Mouse (Mus musculus): ENCODE results near the gene Foxn2. TPM values are rescaled to one million over a fixed set of nuclear protein-coding genes. Genes with fewer than 3 reads are reported as not detected.

Gene Foxn2
- 7.1 and 9.5 TPM in 2 replicates for polyA plus RNA-seq (2014; fragmentation: Nextera tagmentation; extraction: Ambion mirVana)

DNA sequence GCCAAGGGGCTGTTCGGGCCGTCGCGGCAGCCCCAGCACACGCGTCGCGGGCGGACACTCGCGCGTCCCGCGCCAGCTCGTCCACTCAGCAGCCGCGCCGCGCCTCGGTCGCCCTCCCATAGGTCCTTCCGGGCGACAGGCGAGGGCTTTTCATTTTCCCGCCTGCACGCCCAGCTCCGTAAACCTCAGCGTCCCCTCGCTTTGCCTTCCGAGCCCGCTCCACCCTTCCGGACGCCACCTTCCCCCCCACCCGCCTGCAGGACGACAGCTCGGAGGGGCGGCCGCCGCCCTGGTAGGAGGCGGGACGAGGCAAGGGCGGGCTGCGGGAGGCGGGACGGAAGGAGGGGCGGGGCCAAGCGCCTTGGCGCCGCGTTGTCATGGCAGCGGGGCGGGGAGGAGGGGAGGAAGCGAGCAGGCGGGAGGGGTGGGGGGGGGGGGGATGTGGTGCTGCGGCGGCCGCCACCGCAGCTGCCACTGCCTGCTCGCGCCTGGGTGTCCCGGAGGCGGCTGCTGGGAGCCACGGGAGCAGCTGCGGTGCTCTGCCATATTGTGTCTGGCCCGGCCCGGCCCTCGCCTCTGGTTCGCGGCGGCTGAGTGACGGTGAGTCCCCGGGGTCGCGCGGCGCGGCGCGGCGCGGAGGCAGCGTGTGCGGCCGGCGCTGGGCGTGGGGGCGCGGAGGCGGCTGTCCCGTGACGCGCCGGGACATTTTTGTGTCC, at the start of gene Foxn2:
Gene Foxn2, plus strand, starts transcription at position 427 of the 716 bp plus-strand sequence.
- peak within 1 kb of the TSS; percentile 80 for H3K4me2 ChIP-seq (ENCODE audit: low read depth, low read length, severe bottlenecking)
- no peaks in the 10 kb centered on the region for H3K9me3 ChIP-seq (ENCODE audit: control insufficient read depth, low read length)
- DNase-seq (ENCODE audit: low spot score) (peak; percentile 98), ATAC-seq (replicated peaks; ENCODE audit: low FRiP score) (peak; percentile 91)
- no peaks in the 10 kb centered on the region for H3K27me3 ChIP-seq (ENCODE audit: control insufficient read depth, insufficient read depth, low read length)
- H3K4me3 ChIP-seq (ENCODE audit: low read depth, low read length), result peak within 1 kb of the TSS; percentile 85
- H3K27ac ChIP-seq (ENCODE audit: low read depth, low read length), result peak within 1 kb of the TSS; percentile 89
- peak within 1 kb of the TSS; percentile 84 for H3K9ac ChIP-seq (ENCODE audit: low read length)
- H3K36me3 ChIP-seq (ENCODE audit: control insufficient read depth, insufficient read depth, low read length), result no peaks in the 10 kb centered on the region
- H3K4me1 ChIP-seq (replicated peaks; ENCODE audit: control insufficient read depth, insufficient read depth, low read length), result no peaks in the 10 kb centered on the region
- under 1% methylated on average over 71 of the region's 93 CpGs for WGBS

DNA sequence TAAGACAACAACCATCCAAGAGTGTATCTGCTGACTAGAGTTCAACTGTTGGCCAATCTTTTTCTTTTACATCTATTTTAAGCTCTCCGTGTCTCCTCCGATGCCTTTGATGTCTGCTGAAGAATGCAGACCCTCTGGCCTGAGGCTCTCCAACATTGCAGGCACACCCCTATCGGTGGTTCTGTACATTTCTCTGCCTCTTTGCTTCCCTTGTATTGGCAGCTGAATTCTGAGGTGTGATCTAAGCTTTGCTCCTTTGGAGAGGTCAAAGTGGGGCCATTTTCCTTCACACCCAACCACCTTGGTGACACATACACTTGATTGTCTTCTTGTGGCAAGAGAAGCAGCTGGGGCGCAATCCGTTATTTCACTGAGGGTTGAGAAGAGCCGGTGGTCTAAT, 43.0 kb upstream of the Foxn2 start:
- no peaks in the 10 kb centered on the region for H3K36me3 ChIP-seq (ENCODE audit: control insufficient read depth, insufficient read depth, low read length)
- WGBS, result 84% methylated on average over 6 of the region's 6 CpGs
- H3K27ac ChIP-seq (ENCODE audit: low read depth, low read length), result no peak overlapping the region
- H3K9ac ChIP-seq (ENCODE audit: low read length), result no peak overlapping the region
- no peak overlapping the region for H3K4me3 ChIP-seq (ENCODE audit: low read depth, low read length)
- ATAC-seq (replicated peaks; ENCODE audit: low FRiP score) (no peak), DNase-seq (ENCODE audit: low spot score) (no peak)
- no peak overlapping the region for H3K4me2 ChIP-seq (ENCODE audit: low read depth, low read length, severe bottlenecking)
- 0 out of 2 replicates have a peak, but pooled peaks cover 3% of the 10 kb centered on the region for H3K4me1 ChIP-seq (replicated peaks; ENCODE audit: control insufficient read depth, insufficient read depth, low read length)
- H3K27me3 ChIP-seq (ENCODE audit: control insufficient read depth, insufficient read depth, low read length), result peaks cover 2% of the 10 kb centered on the region; the same call in 1 of the 2 replicates
- no peaks in the 10 kb centered on the region for H3K9me3 ChIP-seq (ENCODE audit: control insufficient read depth, low read length)

DNA sequence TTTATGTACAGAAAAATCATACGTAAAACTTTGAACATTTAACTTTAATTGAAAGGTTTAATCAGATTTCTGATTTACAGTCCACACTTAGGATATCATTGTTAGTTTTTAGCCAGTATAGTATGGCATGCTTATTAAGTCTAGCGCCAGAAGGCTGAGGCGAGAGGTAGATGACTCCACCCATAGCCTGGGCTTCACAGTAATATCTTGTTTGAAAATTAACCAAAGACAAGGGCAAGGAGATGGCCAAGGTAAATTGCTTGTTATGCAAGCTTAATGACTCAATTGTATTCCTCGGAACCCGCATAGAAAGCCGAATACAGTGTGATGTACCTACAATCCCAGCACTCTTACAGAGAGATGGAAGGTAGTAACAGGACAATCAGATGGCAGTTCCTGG, 42.4 kb upstream of the Foxn2 start:
- H3K36me3 ChIP-seq (ENCODE audit: control insufficient read depth, insufficient read depth, low read length), result no peaks in the 10 kb centered on the region
- no peak overlapping the region for H3K4me3 ChIP-seq (ENCODE audit: low read depth, low read length)
- H3K4me1 ChIP-seq (replicated peaks; ENCODE audit: control insufficient read depth, insufficient read depth, low read length), result 0 out of 2 replicates have a peak, but pooled peaks cover 3% of the 10 kb centered on the region
- no peak for ATAC-seq (replicated peaks; ENCODE audit: low FRiP score)
- H3K4me2 ChIP-seq (ENCODE audit: low read depth, low read length, severe bottlenecking), result no peak overlapping the region
- no peak overlapping the region for H3K27ac ChIP-seq (ENCODE audit: low read depth, low read length)
- peaks cover 4% of the 10 kb centered on the region; the same call in 1 of the 2 replicates for H3K27me3 ChIP-seq (ENCODE audit: control insufficient read depth, insufficient read depth, low read length)
- 90% methylated on average over 6 of the region's 6 CpGs for WGBS
- DNase-seq (ENCODE audit: low spot score), result no peak
- no peak overlapping the region for H3K9ac ChIP-seq (ENCODE audit: low read length)
- no peaks in the 10 kb centered on the region for H3K9me3 ChIP-seq (ENCODE audit: control insufficient read depth, low read length)

DNA sequence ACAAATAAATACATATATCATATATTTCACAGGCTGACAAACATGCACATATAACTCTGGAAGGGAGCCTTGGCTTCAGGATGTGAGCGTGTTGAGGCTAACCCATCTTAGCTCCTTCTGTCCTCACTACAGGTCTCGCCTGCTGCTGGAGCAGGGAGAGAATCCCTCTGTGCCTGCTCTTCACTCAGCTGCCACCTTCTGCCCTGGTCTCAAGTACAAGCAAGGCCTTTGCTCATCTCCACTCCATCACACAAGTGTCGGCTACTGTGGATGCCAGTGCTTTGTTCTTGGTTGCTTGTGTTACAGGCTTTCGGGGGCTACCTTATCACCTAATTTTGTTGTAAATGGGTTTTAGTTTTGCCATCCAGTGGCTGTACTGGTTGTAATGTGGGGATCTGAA, 41.7 kb upstream of the Foxn2 start:
- H3K9ac ChIP-seq (ENCODE audit: low read length), result no peak overlapping the region
- peaks cover 8% of the 10 kb centered on the region; the same call in 1 of the 2 replicates for H3K27me3 ChIP-seq (ENCODE audit: control insufficient read depth, insufficient read depth, low read length)
- WGBS, result 90% methylated on average over 4 of the region's 4 CpGs
- no peaks in the 10 kb centered on the region for H3K9me3 ChIP-seq (ENCODE audit: control insufficient read depth, low read length)
- H3K36me3 ChIP-seq (ENCODE audit: control insufficient read depth, insufficient read depth, low read length), result no peaks in the 10 kb centered on the region
- no peak for ATAC-seq (replicated peaks; ENCODE audit: low FRiP score)
- no peak overlapping the region for H3K4me3 ChIP-seq (ENCODE audit: low read depth, low read length)
- DNase-seq (ENCODE audit: low spot score), result no peak
- H3K4me2 ChIP-seq (ENCODE audit: low read depth, low read length, severe bottlenecking), result no peak overlapping the region
- no peak overlapping the region for H3K27ac ChIP-seq (ENCODE audit: low read depth, low read length)
- peaks cover 5% of the 10 kb centered on the region; the same call in 1 of the 2 replicates for H3K4me1 ChIP-seq (replicated peaks; ENCODE audit: control insufficient read depth, insufficient read depth, low read length)

DNA sequence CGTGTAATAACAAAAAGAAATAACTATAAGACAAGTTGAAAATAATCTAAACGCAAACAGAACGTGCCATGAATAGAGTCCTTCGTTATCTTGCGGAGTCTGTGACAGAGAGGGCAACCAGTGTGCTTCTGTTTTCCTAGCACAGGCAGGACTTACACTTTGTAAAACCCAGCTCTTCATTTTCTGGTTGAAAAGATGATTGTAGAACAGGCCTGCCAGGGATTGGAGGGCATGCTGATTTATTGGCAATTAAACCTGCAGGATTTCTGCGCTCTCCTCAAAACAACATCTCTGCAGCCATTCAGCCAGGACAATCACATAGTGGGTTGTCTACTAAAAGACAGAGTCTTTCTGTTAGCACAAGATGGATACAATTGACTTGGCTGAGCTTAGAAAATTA, 40.4 kb upstream of the Foxn2 start:
- Histone ChIP-seq H3K4me3 (ENCODE audit: low read depth, low read length) (no peak overlapping the region), H3K9me3 (ENCODE audit: control insufficient read depth, low read length) (no peaks in the 10 kb centered on the region), H3K4me1 (replicated peaks; ENCODE audit: control insufficient read depth, insufficient read depth, low read length) (peaks cover 5% of the 10 kb centered on the region; the same call in 1 of the 2 replicates), H3K27me3 (ENCODE audit: control insufficient read depth, insufficient read depth, low read length) (peaks cover 9% of the 10 kb centered on the region; the same call in 1 of the 2 replicates), H3K27ac (ENCODE audit: low read depth, low read length) (no peak overlapping the region), H3K9ac (ENCODE audit: low read length) (no peak overlapping the region; the same call in 1 of the 2 replicates), H3K36me3 (ENCODE audit: control insufficient read depth, insufficient read depth, low read length) (no peaks in the 10 kb centered on the region), H3K4me2 (ENCODE audit: low read depth, low read length, severe bottlenecking) (no peak overlapping the region)
- 26% methylated on average over 6 of the region's 6 CpGs for WGBS
- DNase-seq (ENCODE audit: low spot score) (no peak), ATAC-seq (replicated peaks; ENCODE audit: low FRiP score) (no peak)

DNA sequence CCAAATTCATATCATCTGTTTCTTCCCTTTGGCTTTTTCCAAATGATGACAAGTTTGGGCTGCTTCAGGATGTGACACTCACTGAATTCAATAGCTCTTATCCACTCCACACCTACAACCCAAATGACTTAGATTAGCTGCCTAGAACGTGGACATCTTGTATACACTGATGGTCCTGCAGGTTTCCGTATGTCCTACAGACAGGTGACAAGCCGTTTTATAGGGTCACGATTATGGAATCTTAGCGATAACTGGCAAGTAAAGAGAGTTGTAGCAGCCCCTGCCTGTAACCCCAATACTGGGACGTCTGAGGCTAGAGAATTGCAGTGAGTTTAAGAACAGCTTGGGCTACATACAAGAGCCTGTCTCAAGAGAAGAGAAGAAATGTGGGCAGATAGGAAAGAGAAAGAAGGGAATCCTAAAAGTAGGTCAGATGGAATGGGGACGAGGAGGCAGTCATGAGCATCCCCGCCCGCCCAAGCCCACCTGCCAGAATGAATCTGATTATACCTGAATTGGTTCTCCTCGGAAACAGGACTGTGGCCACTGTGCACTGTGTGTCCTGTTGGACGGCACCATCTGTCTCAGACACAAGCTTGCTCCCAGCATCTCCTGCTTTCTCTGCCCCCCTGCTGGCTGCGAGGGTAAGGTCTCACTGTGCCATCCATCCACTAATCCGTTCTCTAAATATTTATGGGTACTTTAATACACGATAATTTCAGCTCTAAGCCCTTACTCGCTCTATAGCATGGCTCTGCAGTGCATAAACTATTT, 39.6 kb upstream of the Foxn2 start:
- no peaks in the 10 kb centered on the region for H3K9me3 ChIP-seq (ENCODE audit: control insufficient read depth, low read length)
- whole genome bisulfite sequencing, result 77% methylated on average over 15 of the region's 15 CpGs
- H3K9ac ChIP-seq (ENCODE audit: low read length), result no peak overlapping the region
- peaks cover 7% of the 10 kb centered on the region; the same call in 1 of the 2 replicates for H3K4me1 ChIP-seq (replicated peaks; ENCODE audit: control insufficient read depth, insufficient read depth, low read length)
- no peak overlapping the region for H3K4me2 ChIP-seq (ENCODE audit: low read depth, low read length, severe bottlenecking)
- no peak overlapping the region for H3K4me3 ChIP-seq (ENCODE audit: low read depth, low read length)
- peaks cover 9% of the 10 kb centered on the region; the same call in 1 of the 2 replicates for H3K27me3 ChIP-seq (ENCODE audit: control insufficient read depth, insufficient read depth, low read length)
- H3K27ac ChIP-seq (ENCODE audit: low read depth, low read length), result no peak overlapping the region
- no peaks in the 10 kb centered on the region for H3K36me3 ChIP-seq (ENCODE audit: control insufficient read depth, insufficient read depth, low read length)
- ATAC-seq (replicated peaks; ENCODE audit: low FRiP score) (no peak), DNase-seq (ENCODE audit: low spot score) (no peak)

DNA sequence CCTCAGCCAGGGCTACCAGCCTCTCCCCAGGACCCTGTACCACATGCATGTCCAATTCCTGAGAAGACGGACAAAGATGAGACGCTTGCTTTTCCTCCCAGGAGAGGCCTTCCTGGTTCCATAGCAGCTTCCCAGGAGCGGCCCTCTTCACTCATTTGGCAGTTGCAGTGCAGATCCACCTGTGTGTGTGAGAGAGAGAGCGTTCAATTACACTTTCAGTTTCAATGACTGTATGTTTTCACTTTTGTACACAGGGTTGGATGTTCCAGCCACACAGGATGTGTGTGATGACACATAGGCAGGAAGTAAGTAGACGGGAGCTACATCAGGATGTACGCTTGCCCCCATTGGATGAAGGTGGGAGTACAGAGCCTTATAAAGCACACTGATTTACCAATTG, 37.2 kb upstream of the Foxn2 start:
- H3K27me3 ChIP-seq (ENCODE audit: control insufficient read depth, insufficient read depth, low read length), result peaks cover 9% of the 10 kb centered on the region; the same call in 1 of the 2 replicates
- H3K4me1 ChIP-seq (replicated peaks; ENCODE audit: control insufficient read depth, insufficient read depth, low read length), result peaks cover 7% of the 10 kb centered on the region; the same call in 1 of the 2 replicates
- H3K27ac ChIP-seq (ENCODE audit: low read depth, low read length), result no peak overlapping the region
- no peak overlapping the region for H3K4me3 ChIP-seq (ENCODE audit: low read depth, low read length)
- no peak overlapping the region for H3K4me2 ChIP-seq (ENCODE audit: low read depth, low read length, severe bottlenecking)
- 88% methylated on average over 6 of the region's 6 CpGs for WGBS
- H3K9ac ChIP-seq (ENCODE audit: low read length), result no peak overlapping the region
- no peaks in the 10 kb centered on the region for H3K9me3 ChIP-seq (ENCODE audit: control insufficient read depth, low read length)
- no peaks in the 10 kb centered on the region for H3K36me3 ChIP-seq (ENCODE audit: control insufficient read depth, insufficient read depth, low read length)
- no peak for ATAC-seq (replicated peaks; ENCODE audit: low FRiP score)
- no peak for DNase-seq (ENCODE audit: low spot score)

DNA sequence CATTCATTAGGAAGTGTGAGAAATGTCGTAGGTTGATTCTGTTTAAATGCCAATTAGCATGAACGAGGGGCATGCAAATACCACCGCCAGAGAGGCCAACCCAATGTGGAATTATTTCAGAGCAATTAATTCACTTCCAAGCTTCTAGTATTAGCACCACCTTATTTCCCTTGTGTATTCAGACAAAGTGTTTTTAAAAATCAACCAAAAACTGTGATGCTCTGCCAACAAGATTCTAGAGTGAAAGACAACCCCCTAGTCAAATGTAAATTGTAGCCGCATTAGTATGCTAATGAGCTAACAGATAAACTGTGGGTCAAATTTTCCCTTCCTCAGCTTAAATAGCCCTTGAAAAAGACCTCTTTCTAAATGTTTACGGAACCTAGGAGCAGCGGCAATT, 36.0 kb upstream of the Foxn2 start:
- H3K27me3 ChIP-seq (ENCODE audit: control insufficient read depth, insufficient read depth, low read length), result peaks cover 9% of the 10 kb centered on the region; the same call in 1 of the 2 replicates
- DNase-seq (ENCODE audit: low spot score) (no peak), ATAC-seq (replicated peaks; ENCODE audit: low FRiP score) (peak; percentile 84)
- no peaks in the 10 kb centered on the region for H3K36me3 ChIP-seq (ENCODE audit: control insufficient read depth, insufficient read depth, low read length)
- no peaks in the 10 kb centered on the region for H3K9me3 ChIP-seq (ENCODE audit: control insufficient read depth, low read length)
- H3K4me1 ChIP-seq (replicated peaks; ENCODE audit: control insufficient read depth, insufficient read depth, low read length), result peaks cover 7% of the 10 kb centered on the region; the same call in 1 of the 2 replicates
- no peak overlapping the region for H3K4me3 ChIP-seq (ENCODE audit: low read depth, low read length)
- 5% methylated on average over 6 of the region's 6 CpGs for WGBS
- H3K9ac ChIP-seq (ENCODE audit: low read length), result no peak overlapping the region
- no peak overlapping the region for H3K27ac ChIP-seq (ENCODE audit: low read depth, low read length)
- H3K4me2 ChIP-seq (ENCODE audit: low read depth, low read length, severe bottlenecking), result peak overlapping the region; percentile 28; the same call in 1 of the 2 replicates

Data from forebrain, embryonic 11.5 days (tissue).